Mouse (Mus musculus) heart, postnatal 0 days (tissue): Measurements from ENCODE around the gene Cwc25. TPM values are rescaled to one million over a fixed set of nuclear protein-coding genes. Genes with fewer than 3 reads are reported as not detected.

Experiments used
- ATAC-seq: fragments of 200-750 bp; cut with Nextera tagmentation; 2 replicates; pipeline ENCODE4 v1.8.0; 2017; ENCODE audit warnings: low read depth, moderate number of reproducible peaks, moderate library complexity; ENCODE audit not compliant: insufficient read depth
- DNase-seq: peaks from one replicate; pipeline ENCODE4 v3.0.0-alpha.2; 2016; ENCODE audit warnings: low spot score
- H3K27ac ChIP-seq: fragments of 300-500 bp; sonication (generic); 2 replicates; pipeline ENCODE4 v1.5.1; 2014; ENCODE audit warnings: low read depth, mild to moderate bottlenecking
- H3K27me3 ChIP-seq: fragments of 300-500 bp; sonication (generic); 2 replicates; pipeline ENCODE4 v1.6.1; 2014; ENCODE audit warnings: low read length, mixed read lengths; ENCODE audit not compliant: control insufficient read depth, insufficient read depth
- H3K36me3 ChIP-seq: fragments of 300-500 bp; sonication (generic); replicated peaks from 2 replicates; pipeline ENCODE4 v1.6.1; 2014; ENCODE audit warnings: low read length, mixed read lengths; ENCODE audit not compliant: control insufficient read depth, insufficient read depth
- H3K4me1 ChIP-seq: fragments of 300-500 bp; sonication (generic); 2 replicates; pipeline ENCODE4 v1.6.1; 2014; ENCODE audit warnings: antibody characterized with exemption; ENCODE audit not compliant: control insufficient read depth, insufficient read depth
- H3K4me2 ChIP-seq: fragments of 300-500 bp; sonication (generic); 2 replicates; pipeline ENCODE4 v1.6.1; 2014; ENCODE audit warnings: low read depth, mild to moderate bottlenecking, low read length, moderate library complexity
- H3K4me3 ChIP-seq: fragments of 300-500 bp; sonication (generic); 2 replicates; pipeline ENCODE4 v1.5.1; 2014; ENCODE audit warnings: low read depth, low read length
- H3K9ac ChIP-seq: fragments of 300-500 bp; sonication (generic); replicated peaks from 2 replicates; pipeline ENCODE4 v1.6.1; 2014; ENCODE audit warnings: low read depth, low read length, mixed read lengths
- H3K9me3 ChIP-seq: fragments of 300-500 bp; sonication (generic); replicated peaks from 2 replicates; pipeline ENCODE4 v1.6.1; 2016; ENCODE audit warnings: low read length; ENCODE audit not compliant: control insufficient read depth
- CTCF ChIP-seq: IDR thresholded peaks from 2 replicates; pipeline ENCODE4 v1.5.1; 2016; ENCODE audit warnings: antibody characterized with exemption, control low read depth, low read depth
- EP300 ChIP-seq: IDR thresholded peaks from 2 replicates; pipeline ENCODE4 v1.6.1; 2016; ENCODE audit warnings: antibody characterized with exemption, low read depth
- WGBS: fragments of 180-500 bp; shearing (Covaris S2); extraction: QIAGEN DNeasy Blood & Tissue Kit; methylation state at CpG from one replicate; pipeline ENCODE4 v1.1.7; 2014; 5-methylcytosine and 5-hydroxymethylcytosine counted together
- polyA plus RNA-seq: library from polyadenylated mRNA; unstranded; fragments of >200 nt; fragmentation: Nextera tagmentation; extraction: Ambion mirVana; gene quantifications from 2 replicates; pipeline ENCODE4 v1.2.1, GENCODE M21; 2015
- total RNA-seq: library from RNA; depleted of rRNA; stranded (reverse); fragments of >200 nt; gene quantifications from 2 replicates; pipeline ENCODE4 v1.2.3, GENCODE M21; 2014; ENCODE audit warnings: low replicate concordance

The Cwc25 gene
- total and polyA plus RNA-seq, 2 experiments from 2014 or later = 3.2 to 8.2 TPM

GRCm38 (mm10) chr11:97761638-97762037 is 4.7 kb downstream of the Cwc25 start:
- Histone ChIP-seq H3K36me3 (peaks cover 49% of the 10 kb centered on the region), H3K4me1 (peaks cover 10% of the 10 kb centered on the region), H3K27me3 (no peaks in the 10 kb centered on the region), H3K27ac (no peak overlapping the region), H3K4me3 (no peak overlapping the region), H3K4me2 (no peak overlapping the region), H3K9me3 (no peaks in the 10 kb centered on the region), H3K9ac (no peak overlapping the region)
- DNase-seq (no peak), ATAC-seq (no peak)
- TF ChIP-seq CTCF = no peak
- TF ChIP-seq EP300 = no peak

GRCm38 (mm10) chr11:97758942-97759341 is 7.4 kb downstream of the Cwc25 start:
- H3K4me2 ChIP-seq = no peak overlapping the region
- TF ChIP-seq CTCF (no peak), EP300 (no peak)
- H3K9me3 ChIP-seq = no peaks in the 10 kb centered on the region
- H3K4me3 ChIP-seq = no peak overlapping the region
- no peak for ATAC-seq
- DNase-seq = no peak
- H3K9ac ChIP-seq = no peak overlapping the region
- H3K36me3 ChIP-seq = peaks cover 70% of the 10 kb centered on the region
- H3K4me1 ChIP-seq = no peaks in the 10 kb centered on the region
- no peaks in the 10 kb centered on the region for H3K27me3 ChIP-seq
- no peak overlapping the region for H3K27ac ChIP-seq
- 55% methylated on average over 6 of the region's 6 CpGs for WGBS

GRCm38 (mm10) chr11:97758125-97758524 is 8.2 kb downstream of the Cwc25 start:
- Histone ChIP-seq H3K36me3 (peaks cover 75% of the 10 kb centered on the region), H3K27me3 (no peaks in the 10 kb centered on the region), H3K4me3 (no peak overlapping the region), H3K9me3 (no peaks in the 10 kb centered on the region), H3K9ac (no peak overlapping the region), H3K4me1 (no peaks in the 10 kb centered on the region), H3K27ac (no peak overlapping the region), H3K4me2 (no peak overlapping the region)
- DNase-seq = no peak
- TF ChIP-seq CTCF (no peak), EP300 (no peak)
- 93% methylated on average over 1 of the region's 1 CpGs for WGBS
- ATAC-seq = no peak

GRCm38 (mm10) chr11:97753277-97753676 is 13.1 kb downstream of the Cwc25 start:
- DNase-seq (no peak), ATAC-seq (no peak)
- H3K4me1 ChIP-seq = no peaks in the 10 kb centered on the region

GRCm38 (mm10) chr11:97748496-97748895 is 17.9 kb downstream of the Cwc25 start:
- TF ChIP-seq CTCF (no peak), EP300 (no peak)
- H3K4me1 ChIP-seq = peaks cover 5% of the 10 kb centered on the region
- H3K9me3 ChIP-seq = no peaks in the 10 kb centered on the region
- no peak for ATAC-seq
- no peak overlapping the region for H3K4me3 ChIP-seq
- H3K27ac ChIP-seq = no peak overlapping the region
- H3K9ac ChIP-seq = no peak overlapping the region
- H3K36me3 ChIP-seq = peaks cover 69% of the 10 kb centered on the region
- H3K27me3 ChIP-seq = no peaks in the 10 kb centered on the region
- DNase-seq = no peak
- H3K4me2 ChIP-seq = no peak overlapping the region
- WGBS = 78% methylated on average over 5 of the region's 5 CpGs

More at GRCm38 (mm10) chr11:97753277-97753676, 13.1 kb downstream of the Cwc25 start:
- Histone ChIP-seq H3K36me3 (peaks cover 86% of the 10 kb centered on the region), H3K27ac (no peak overlapping the region), H3K9ac (no peak overlapping the region), H3K4me2 (no peak overlapping the region), H3K9me3 (no peaks in the 10 kb centered on the region), H3K27me3 (no peaks in the 10 kb centered on the region), H3K4me3 (no peak overlapping the region)
- 90% methylated on average over 8 of the region's 8 CpGs for WGBS
- TF ChIP-seq EP300 = no peak
- no peak for TF ChIP-seq CTCF

GRCm38 (mm10) chr11:97747773-97748172 is 18.6 kb downstream of the Cwc25 start:
- H3K4me1 ChIP-seq = peaks cover 11% of the 10 kb centered on the region

More at GRCm38 (mm10) chr11:97747773-97748172, 18.6 kb downstream of the Cwc25 start:
- no peak for ATAC-seq
- H3K4me2 ChIP-seq = no peak overlapping the region
- no peak overlapping the region for H3K4me3 ChIP-seq
- H3K9ac ChIP-seq = no peak overlapping the region
- WGBS = 83% methylated on average over 8 of the region's 8 CpGs
- no peaks in the 10 kb centered on the region for H3K9me3 ChIP-seq
- TF ChIP-seq EP300 = no peak
- TF ChIP-seq CTCF = no peak
- H3K27ac ChIP-seq = no peak overlapping the region
- no peaks in the 10 kb centered on the region for H3K27me3 ChIP-seq
- DNase-seq = no peak
- peaks cover 62% of the 10 kb centered on the region for H3K36me3 ChIP-seq
